In genomic region chr2:153921246-153921645, GRCm38 (mm10) we compare ENCODE assay signal across 33 mouse cellular contexts. TPM values are rescaled to one million over a fixed set of nuclear protein-coding genes. Genes with fewer than 3 reads are reported as not detected.
A peak's percentile ranks its signal among the peaks of the same experiment; 100 is the strongest.
DNase-seq lines count a peak whose midpoint lies in the region; ATAC-seq and TF ChIP-seq lines count a peak whose summit lies in the region.
"Had no signal": no experiment of that assay in that cellular context is flagged by ENCODE, and none has a peak within 500 bp of the region (broad histone marks: within the 10 kb centered on the region; RNA-seq: fewer than 3 reads in every experiment).

No protein-coding gene starts in this region.

- no peak for TF ChIP-seq CTCF in left cerebral cortex, adult 2 months (IDR thresholded peaks at IDR 0.05)

- no peak for DNase-seq in frontal cortex, postnatal 10 days (ENCODE audit: low spot score in 2 of 2)
- peak; percentile 18 to 35 for DNase-seq in left cerebral cortex, adult 2 months (ENCODE audit: extremely low spot score in 1 of 2, low spot score in 2 of 2)
- no peak for DNase-seq in left cerebral cortex, postnatal 10 days (ENCODE audit: extremely low spot score in 1 of 2, low spot score in 2 of 2)
- peak; percentile 84 for DNase-seq in brain, adult 2 months (ENCODE audit: low read depth, low spot score)
- DNase-seq in right cerebral cortex, postnatal 36 days (ENCODE audit: low spot score in 2 of 2): peak; percentile 25 to 40
- no peak for DNase-seq in embryo, embryonic 10.5 days (ENCODE audit: low spot score)
- DNase-seq: cerebellum, adult 8-10 months; cerebellum, postnatal 25 days; heart, adult 2 months; heart, postnatal 10 days; kidney, adult 11 months; kidney, postnatal 25 days; thymus, adult 2 months; thymus, postnatal 36 days had no signal

- no peak overlapping the region for H3K4me3 ChIP-seq in left cerebral cortex, adult 2 months
- H3K4me3 ChIP-seq: forebrain, embryonic 13.5 days; heart, adult 2 months; heart, embryonic 13.5 days; kidney, embryonic 15.5 days; layer of hippocampus, adult 2 months; limb, embryonic 13.5 days; lung, embryonic 15.5 days had no signal

- peak; percentile 98 for ATAC-seq in frontal cortex, adult (ENCODE audit: low TSS enrichment)
- ATAC-seq: forebrain, embryonic 13.5 days; midbrain, embryonic 16.5 days; Patski had no signal

- intact Hi-C loops in left cerebral cortex, adult 2 months (cut with DNase I): loop anchor here (2.0 kb wide), 1 partner anchor 42 kb away; no protein-coding TSS in a partner anchor
- intact Hi-C loops in left cerebral cortex, postnatal 10 days (cut with DNase I): no loop called here

- H3K27ac ChIP-seq in left cerebral cortex, adult 2 months: no peak overlapping the region
- H3K27ac ChIP-seq: forebrain, embryonic 13.5 days; heart, adult 2 months; heart, embryonic 13.5 days; hindbrain, embryonic 14.5 days; kidney, embryonic 15.5 days; layer of hippocampus, adult 2 months; limb, embryonic 13.5 days; lung, embryonic 15.5 days; stomach, postnatal 0 days had no signal

RNA-seq across cellular contexts. Expression of gene Bpifb3, which starts 3.2 kb away (rescaled TPM):
- total RNA-seq in left cerebral cortex, adult 2 months (2021): not detected
- total RNA-seq in left cerebral cortex, postnatal 10 days (2021): not detected
- total RNA-seq: adrenal gland, postnatal 4 days; gastrocnemius, adult 8-10 months; gastrocnemius, postnatal 4 days; heart, adult 2 months; heart, postnatal 10 days; hematopoietic stem cell, adult 5-6 weeks; layer of hippocampus, adult 2 months; left cerebral cortex, adult 8-10 months; megakaryocyte, adult 5-6 weeks; MEL; neutrophil, adult 5-6 weeks had no signal

RNA-seq across cellular contexts. Expression of gene Bpifb4, which starts 16.8 kb away (rescaled TPM):
- not detected for total RNA-seq in left cerebral cortex, adult 2 months (2021)
- not detected for total RNA-seq in left cerebral cortex, postnatal 10 days (2021)
- total RNA-seq: gastrocnemius, adult 8-10 months; gastrocnemius, postnatal 4 days; heart, adult 2 months; heart, postnatal 10 days; hematopoietic stem cell, adult 5-6 weeks; layer of hippocampus, adult 2 months; left cerebral cortex, adult 8-10 months; megakaryocyte, adult 5-6 weeks; MEL; neutrophil, adult 5-6 weeks had no signal

RNA-seq across cellular contexts. Expression of gene Bpifb6, which starts 21.1 kb away (rescaled TPM):
- total RNA-seq in left cerebral cortex, adult 2 months (2021): not detected
- not detected for total RNA-seq in left cerebral cortex, postnatal 10 days (2021)
- total RNA-seq: gastrocnemius, adult 8-10 months; gastrocnemius, postnatal 4 days; heart, adult 2 months; heart, postnatal 10 days; hematopoietic stem cell, adult 5-6 weeks; layer of hippocampus, adult 2 months; left cerebral cortex, adult 8-10 months; megakaryocyte, adult 5-6 weeks; MEL; neutrophil, adult 5-6 weeks had no signal

RNA-seq across cellular contexts. Expression of gene Bpifb2, which starts 46.4 kb away (rescaled TPM):
- not detected for total RNA-seq in left cerebral cortex, adult 2 months (2021)
- not detected for total RNA-seq in left cerebral cortex, postnatal 10 days (2021)
- total RNA-seq: gastrocnemius, adult 8-10 months; gastrocnemius, postnatal 4 days; heart, adult 2 months; heart, postnatal 10 days; hematopoietic stem cell, adult 5-6 weeks; layer of hippocampus, adult 2 months; left cerebral cortex, adult 8-10 months; megakaryocyte, adult 5-6 weeks; MEL; neutrophil, adult 5-6 weeks had no signal

RNA-seq across cellular contexts. Expression of gene Sun5, which starts 50.4 kb away (rescaled TPM):
- not detected for total RNA-seq in left cerebral cortex, adult 2 months (2021)
- total RNA-seq in left cerebral cortex, postnatal 10 days (2021): not detected
- total RNA-seq: adrenal gland, postnatal 4 days; gastrocnemius, adult 8-10 months; gastrocnemius, postnatal 4 days; heart, adult 2 months; heart, postnatal 10 days; hematopoietic stem cell, adult 5-6 weeks; layer of hippocampus, adult 2 months; left cerebral cortex, adult 8-10 months; megakaryocyte, adult 5-6 weeks; MEL; neutrophil, adult 5-6 weeks had no signal

Comparison
In these comparisons a context has a peak if more than half of its experiments do, and no peak if none do; other contexts are left out.
1. DNase-seq: peak in left cerebral cortex, adult 2 months (2 of 2), brain, adult 2 months (single experiment) and right cerebral cortex, postnatal 36 days (2 of 2); none in frontal cortex, postnatal 10 days (0 of 2), left cerebral cortex, postnatal 10 days (0 of 2) and embryo, embryonic 10.5 days (single experiment).